Mouse (Mus musculus) cerebellum, adult 2 months (tissue): ENCODE results near the gene Cacna1d. TPM values are rescaled to one million over a fixed set of nuclear protein-coding genes. Genes with fewer than 3 reads are reported as not detected.
A peak's percentile ranks its signal among the peaks of the same experiment; 100 is the strongest.

ENCODE experiments used
- DNase-seq, 2 experiments: peaks; one replicate each; pipeline ENCODE4 v3.0.0; 2021
- H3K27ac ChIP-seq: fragments of 200-500 bp; 2 replicates; pipeline ENCODE4 v1.5.1; 2012; ENCODE audit warnings: low read length, control low read depth, inconsistent platforms; ENCODE audit not compliant: insufficient read depth
- H3K27me3 ChIP-seq: fragments of 200-500 bp; 2 replicates; pipeline ENCODE4 v1.6.1; 2012; ENCODE audit warnings: inconsistent platforms, mild to moderate bottlenecking, low read length, moderate library complexity; ENCODE audit not compliant: control insufficient read depth, insufficient read depth
- H3K4me1 ChIP-seq: fragments of 200-500 bp; 2 replicates; pipeline ENCODE4 v1.6.1; 2011; ENCODE audit warnings: low read length; ENCODE audit not compliant: control insufficient read depth, insufficient read depth
- H3K4me3 ChIP-seq: fragments of 200-500 bp; replicated peaks from 2 replicates; pipeline ENCODE3; 2011; ENCODE audit warnings: mild to moderate bottlenecking, low read depth, low read length, control low read depth; ENCODE audit not compliant: insufficient read depth
- CTCF ChIP-seq: fragments of 200-500 bp; IDR thresholded peaks from 2 replicates; pipeline ENCODE4 v1.5.1; 2011; ENCODE audit warnings: low read depth, mild to moderate bottlenecking, control low read depth, low read length, moderate library complexity, borderline replicate concordance; ENCODE audit not compliant: insufficient read depth
- POLR2A ChIP-seq: fragments of 200-500 bp; IDR thresholded peaks from 2 replicates; pipeline ENCODE4 v1.6.1; 2011; ENCODE audit warnings: low read length, control low read depth, borderline replicate concordance; ENCODE audit not compliant: insufficient read depth
- WGBS: fragments of 180-500 bp; shearing (Covaris S2); methylation state at CpG from one replicate; pipeline ENCODE4 v1.1.7; 2018; 5-methylcytosine and 5-hydroxymethylcytosine counted together
- polyA plus RNA-seq: library from polyadenylated mRNA; depleted of rRNA; stranded (reverse); fragments of >200 nt; gene quantifications from 2 replicates; pipeline ENCODE4 v1.2.3, GENCODE M21; 2012

Cacna1d gene
- polyA plus RNA-seq, 1 experiment, result 35.0 TPM

GRCm38 (mm10) chr14:30317616-30318015, 173.6 kb downstream of the Cacna1d start:
- 70% methylated on average over 10 of the region's 10 CpGs for WGBS
- TF ChIP-seq CTCF (no peak), POLR2A (no peak)
- Histone ChIP-seq H3K27me3 (no peaks in the 10 kb centered on the region), H3K4me3 (no peak overlapping the region), H3K4me1 (peaks cover 4% of the 10 kb centered on the region; the same call in 1 of the 2 replicates), H3K27ac (no peak overlapping the region)
- DNase-seq, result no peak

GRCm38 (mm10) chr14:30311206-30311889, 179.9 kb downstream of the Cacna1d start:
- 61% methylated on average over 13 of the region's 13 CpGs for WGBS
- TF ChIP-seq POLR2A, result no peak
- no peak for TF ChIP-seq CTCF
- Histone ChIP-seq H3K27ac (no peak overlapping the region), H3K4me3 (no peak overlapping the region), H3K4me1 (peaks cover 9% of the 10 kb centered on the region), H3K27me3 (no peaks in the 10 kb centered on the region)
- peak in 1 of 2 experiments; percentile 30 for DNase-seq

- no peak for TF ChIP-seq POLR2A
- TF ChIP-seq CTCF, result no peak
- no peak overlapping the region for H3K4me3 ChIP-seq
- DNase-seq, result no peak
- no peak overlapping the region for H3K27ac ChIP-seq
- H3K27me3 ChIP-seq, result no peaks in the 10 kb centered on the region
- 93% methylated on average over 10 of the region's 10 CpGs for WGBS
- H3K4me1 ChIP-seq, result peaks cover 9% of the 10 kb centered on the region
Observed at GRCm38 (mm10) chr14:30310236-30310635, 181.0 kb downstream of the Cacna1d start.

- no peak overlapping the region for H3K4me3 ChIP-seq
- H3K4me1 ChIP-seq, result peaks cover 2% of the 10 kb centered on the region; the same call in 1 of the 2 replicates
- H3K27me3 ChIP-seq, result no peaks in the 10 kb centered on the region
- WGBS, result 37% methylated on average over 6 of the region's 6 CpGs
- DNase-seq, result no peak
- TF ChIP-seq CTCF (no peak), POLR2A (no peak)
- H3K27ac ChIP-seq, result no peak overlapping the region
Observed at GRCm38 (mm10) chr14:30306221-30306620, 185.0 kb downstream of the Cacna1d start.

GRCm38 (mm10) chr14:30299946-30300345, 191.3 kb downstream of the Cacna1d start:
- no peak for TF ChIP-seq POLR2A
- no peak for TF ChIP-seq CTCF
- Histone ChIP-seq H3K4me3 (no peak overlapping the region), H3K27me3 (no peaks in the 10 kb centered on the region), H3K27ac (no peak overlapping the region), H3K4me1 (peaks cover 8% of the 10 kb centered on the region)
- DNase-seq, result no peak
- WGBS, result 77% methylated on average over 7 of the region's 7 CpGs

DNA sequence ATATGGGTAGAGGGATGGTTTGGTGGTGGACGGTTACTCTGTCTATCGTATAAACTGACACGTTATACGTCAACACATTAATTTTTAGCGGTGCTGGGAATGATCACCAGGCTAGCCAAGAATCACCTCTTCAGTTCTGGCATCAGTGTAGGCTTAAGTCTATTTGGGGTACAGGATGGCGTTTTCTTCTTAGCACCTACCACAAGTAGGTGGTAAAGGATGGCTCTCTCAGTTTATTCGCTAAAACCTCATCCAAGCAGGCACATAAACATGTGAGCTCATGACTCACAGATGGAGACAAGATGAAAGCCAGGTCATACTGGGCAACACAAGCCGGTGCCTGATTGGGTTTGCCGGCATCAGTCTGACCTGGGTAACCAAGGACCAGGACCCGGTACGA, 193.8 kb downstream of the Cacna1d start:
- no peak overlapping the region for H3K27ac ChIP-seq
- WGBS, result 54% methylated on average over 11 of the region's 11 CpGs
- TF ChIP-seq CTCF, result no peak
- no peak for TF ChIP-seq POLR2A

DNA sequence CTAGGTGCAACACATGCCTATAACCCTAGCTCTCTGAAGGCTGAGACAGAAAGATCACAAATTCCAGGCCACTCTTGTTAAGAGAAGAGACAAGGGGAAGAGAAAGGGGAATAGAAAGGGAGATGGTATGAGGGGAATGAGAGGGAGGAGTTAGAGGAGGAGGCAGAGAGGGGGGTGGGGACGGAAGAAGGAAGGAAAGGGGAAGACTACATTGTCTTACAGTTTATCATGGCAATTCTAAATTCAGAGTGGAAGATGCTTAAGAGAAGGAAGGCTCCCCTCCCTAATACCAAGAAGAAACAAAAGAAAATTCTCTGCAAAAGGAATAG, 199.2 kb downstream of the Cacna1d start:
- H3K27ac ChIP-seq, result no peak overlapping the region
- no peak for DNase-seq
- 48% methylated on average over 1 of the region's 1 CpGs for WGBS
- no peaks in the 10 kb centered on the region for H3K27me3 ChIP-seq
- peaks cover 6% of the 10 kb centered on the region for H3K4me1 ChIP-seq
- TF ChIP-seq POLR2A, result no peak
- no peak for TF ChIP-seq CTCF
- H3K4me3 ChIP-seq, result no peak overlapping the region

More for the DNA sequence above, 193.8 kb downstream of the Cacna1d start:
- DNase-seq, result no peak
- Histone ChIP-seq H3K27me3 (no peaks in the 10 kb centered on the region), H3K4me1 (peaks cover 15% of the 10 kb centered on the region), H3K4me3 (no peak overlapping the region)

DNA sequence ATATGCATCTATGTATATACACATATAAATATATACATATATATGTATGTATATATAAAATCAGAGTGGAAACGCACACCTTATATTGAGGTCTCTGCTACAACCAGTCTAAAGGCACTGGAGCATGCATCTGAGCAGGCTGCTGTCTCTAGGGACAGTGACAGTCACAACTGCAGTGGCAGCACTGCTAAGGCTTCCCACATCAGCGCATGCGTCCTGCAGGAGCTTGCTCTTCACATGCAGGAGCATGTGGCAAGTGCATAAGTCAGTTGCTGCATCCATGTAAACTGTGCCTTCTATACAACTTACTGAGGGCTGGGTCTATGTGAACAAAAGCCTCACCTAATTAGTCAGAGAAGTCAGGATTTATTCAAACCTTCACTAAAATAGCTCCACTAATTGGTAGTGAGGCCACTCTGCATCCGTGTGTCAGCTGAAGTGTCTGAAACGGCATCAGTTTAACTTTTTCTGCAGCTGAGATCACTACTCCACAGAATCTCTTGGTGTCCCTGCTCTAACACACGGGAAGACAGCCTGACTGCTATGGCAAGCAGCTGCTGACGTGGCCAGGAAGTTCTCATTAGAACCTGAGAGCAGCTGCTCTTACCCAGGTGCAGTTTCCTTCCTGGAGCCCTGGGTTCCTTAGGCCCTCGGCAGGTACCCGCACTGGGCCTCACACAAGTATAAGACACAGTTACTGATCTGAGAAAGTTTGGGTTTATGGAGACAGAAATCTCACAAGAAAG, 199.7 kb downstream of the Cacna1d start:
- WGBS, result 78% methylated on average over 9 of the region's 9 CpGs

More for the DNA sequence above, 199.7 kb downstream of the Cacna1d start:
- H3K4me1 ChIP-seq, result peaks cover 6% of the 10 kb centered on the region
- H3K27ac ChIP-seq, result no peak overlapping the region
- H3K4me3 ChIP-seq, result no peak overlapping the region
- no peak for DNase-seq
- no peaks in the 10 kb centered on the region for H3K27me3 ChIP-seq
- TF ChIP-seq POLR2A (no peak), CTCF (no peak)
